Mouse (Mus musculus) intestine, postnatal 0 days (tissue): ENCODE results near the gene Cd93. TPM values are rescaled to one million over a fixed set of nuclear protein-coding genes. Genes with fewer than 3 reads are reported as not detected.

Experiments
- ATAC-seq: fragments of 200-750 bp; cut with Nextera tagmentation; 2 replicates; pipeline ENCODE4 v1.8.0; 2017; ENCODE audit warnings: mild to moderate bottlenecking, moderate TSS enrichment, moderate library complexity
- H3K27ac ChIP-seq: fragments of 300-500 bp; sonication (generic); 2 replicates; pipeline ENCODE4 v1.5.1; 2014; ENCODE audit warnings: mild to moderate bottlenecking, low read depth, low read length, moderate library complexity
- H3K27me3 ChIP-seq: fragments of 300-500 bp; sonication (generic); replicated peaks from 2 replicates; pipeline ENCODE4 v1.6.1; 2014; ENCODE audit warnings: low read length, mixed read lengths; ENCODE audit not compliant: control insufficient read depth, insufficient read depth
- H3K36me3 ChIP-seq: fragments of 300-500 bp; sonication (generic); 2 replicates; pipeline ENCODE4 v1.6.1; 2014; ENCODE audit warnings: mild to moderate bottlenecking, moderate library complexity; ENCODE audit not compliant: control insufficient read depth, insufficient read depth
- H3K4me1 ChIP-seq: fragments of 300-500 bp; sonication (generic); replicated peaks from 2 replicates; pipeline ENCODE4 v1.6.1; 2014; ENCODE audit warnings: antibody characterized with exemption, low read length, mixed read lengths; ENCODE audit not compliant: control insufficient read depth, insufficient read depth
- H3K4me2 ChIP-seq: fragments of 300-500 bp; sonication (generic); replicated peaks from 2 replicates; pipeline ENCODE4 v1.6.1; 2014; ENCODE audit warnings: low read depth, mild to moderate bottlenecking, moderate library complexity
- H3K4me3 ChIP-seq: fragments of 300-500 bp; sonication (generic); 2 replicates; pipeline ENCODE4 v1.5.1; 2014; ENCODE audit warnings: low read depth, low read length
- H3K9ac ChIP-seq: fragments of 300-500 bp; sonication (generic); 2 replicates; pipeline ENCODE4 v1.6.1; 2014; ENCODE audit warnings: mild to moderate bottlenecking, low read depth, low read length
- H3K9me3 ChIP-seq: fragments of 300-500 bp; sonication (generic); 2 replicates; pipeline ENCODE4 v1.6.1; 2016; ENCODE audit warnings: mixed run types; ENCODE audit not compliant: control insufficient read depth
- CTCF ChIP-seq: sonication (generic); IDR thresholded peaks from 2 replicates; pipeline ENCODE4 v1.5.1; 2016; ENCODE audit warnings: low read depth, mild to moderate bottlenecking, control low read depth, antibody characterized with exemption, moderate library complexity
- WGBS: fragments of 180-500 bp; shearing (Covaris S2); extraction: QIAGEN DNeasy Blood & Tissue Kit; methylation state at CpG from one replicate; pipeline ENCODE4 v1.1.7; 2014; 5-methylcytosine and 5-hydroxymethylcytosine counted together
- polyA plus RNA-seq: library from polyadenylated mRNA; unstranded; fragments of >200 nt; fragmentation: Nextera tagmentation; extraction: Ambion mirVana; gene quantifications from 2 replicates; pipeline ENCODE4 v1.2.1, GENCODE M21; 2015

Cd93 gene
- polyA plus RNA-seq, 1 experiment from 2014 or later = 4.8 TPM

DNA sequence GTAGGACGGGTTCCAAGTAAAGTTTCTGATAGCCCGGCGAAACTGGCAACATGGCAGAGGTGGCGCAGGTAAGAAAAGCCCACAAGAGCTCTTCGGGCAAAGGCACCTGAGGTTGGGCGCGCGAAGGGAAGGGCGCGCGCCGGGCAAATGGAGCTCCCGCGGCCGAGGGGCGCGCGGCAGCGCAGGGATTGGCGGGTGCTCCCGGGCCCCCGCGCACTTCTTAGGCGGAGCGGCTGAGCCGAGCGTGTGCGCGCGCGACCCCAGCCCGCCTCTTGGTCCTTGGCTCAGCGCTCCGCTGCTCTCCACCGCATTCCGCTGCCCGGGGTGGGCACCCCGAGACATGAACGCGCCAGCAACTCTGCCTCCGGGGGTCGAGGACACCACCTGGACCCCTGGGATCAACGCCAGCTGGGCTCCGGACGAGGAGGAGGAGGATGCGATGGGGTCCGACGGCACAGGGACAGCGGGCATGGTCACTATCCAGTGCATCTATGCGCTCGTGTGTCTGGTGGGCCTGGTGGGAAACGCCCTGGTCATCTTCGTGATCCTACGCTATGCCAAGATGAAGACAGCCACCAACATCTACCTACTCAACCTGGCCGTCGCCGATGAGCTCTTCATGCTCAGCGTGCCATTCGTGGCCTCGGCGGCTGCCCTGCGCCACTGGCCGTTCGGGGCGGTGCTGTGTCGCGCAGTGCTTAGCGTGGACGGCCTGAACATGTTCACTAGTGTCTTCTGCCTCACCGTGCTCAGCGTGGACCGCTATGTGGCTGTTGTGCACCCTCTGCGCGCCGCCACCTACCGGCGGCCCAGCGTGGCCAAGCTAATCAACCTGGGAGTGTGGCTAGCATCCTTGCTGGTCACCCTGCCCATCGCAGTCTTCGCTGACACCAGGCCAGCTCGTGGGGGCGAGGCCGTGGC, 48.0 kb downstream of the Cd93 start, which contains the start of gene Sstr4:
Gene Sstr4, plus strand, starts transcription at position 214 of the 921 bp plus-strand sequence.
- Histone ChIP-seq H3K9ac (peak within 1 kb of the TSS; percentile 34), H3K27ac (no peak within 1 kb of the TSS), H3K4me1 (peaks cover 11% of the 10 kb centered on the region; the same call in 1 of the 2 replicates), H3K4me3 (peak within 1 kb of the TSS; percentile 47), H3K27me3 (peaks cover 7% of the 10 kb centered on the region), H3K36me3 (no peaks in the 10 kb centered on the region), H3K9me3 (no peaks in the 10 kb centered on the region), H3K4me2 (peak within 1 kb of the TSS; percentile 90)
- whole genome bisulfite sequencing = 4% methylated on average over 80 of the region's 83 CpGs
- peak; percentile 72 for ATAC-seq
- TF ChIP-seq CTCF = peak; percentile 87

DNA sequence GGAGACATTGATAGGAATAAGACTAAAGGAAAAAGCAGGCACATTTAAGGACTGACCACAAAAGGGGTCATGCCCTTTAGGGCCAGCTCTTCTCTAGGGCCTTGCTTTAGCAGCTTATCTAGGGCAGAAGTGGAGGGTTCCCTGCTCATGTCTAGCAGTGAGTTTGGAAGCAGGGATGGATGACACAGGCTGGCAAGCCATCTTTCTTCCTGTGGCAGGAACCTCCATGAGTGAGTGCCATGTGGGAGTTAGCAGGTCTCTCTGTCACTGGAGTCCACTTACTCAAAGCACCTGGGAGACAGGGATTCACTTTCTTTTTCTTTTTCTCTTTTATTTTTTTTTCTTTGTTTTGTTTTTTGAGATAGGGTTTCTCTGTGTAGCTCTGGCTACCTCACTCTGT, 49.5 kb downstream of the Cd93 start:
- Histone ChIP-seq H3K9ac (no peak overlapping the region), H3K4me1 (peaks cover 11% of the 10 kb centered on the region; the same call in 1 of the 2 replicates), H3K4me2 (no peak overlapping the region), H3K36me3 (no peaks in the 10 kb centered on the region), H3K27ac (peak overlapping the region; percentile 35; the same call in 1 of the 2 replicates), H3K4me3 (no peak overlapping the region), H3K9me3 (no peaks in the 10 kb centered on the region), H3K27me3 (peaks cover 7% of the 10 kb centered on the region)
- ATAC-seq = no peak
- no peak for TF ChIP-seq CTCF

DNA sequence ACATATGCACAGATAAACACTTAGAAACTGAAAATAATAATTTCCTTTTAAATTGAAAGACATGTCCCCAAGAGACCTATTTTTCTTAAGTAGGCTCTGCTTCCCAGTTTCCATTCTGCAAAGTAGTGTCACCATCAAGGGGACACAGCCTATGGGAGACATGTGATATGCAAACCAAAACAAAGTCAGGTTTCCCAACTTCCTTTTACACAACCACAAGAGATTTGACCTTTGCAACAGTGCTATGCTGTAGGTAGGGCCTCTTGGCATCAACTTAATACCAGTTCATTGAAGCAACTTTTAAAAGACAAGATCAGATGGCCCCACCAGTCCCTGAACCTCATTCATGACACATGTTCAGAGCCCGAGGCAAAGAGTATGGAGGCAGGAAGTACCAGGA, 50.2 kb downstream of the Cd93 start:
- no peak overlapping the region for H3K4me3 ChIP-seq
- peak; percentile 71 for ATAC-seq
- 0 out of 2 replicates have a peak, but pooled peaks cover 8% of the 10 kb centered on the region for H3K4me1 ChIP-seq
- H3K4me2 ChIP-seq = no peak overlapping the region
- no peaks in the 10 kb centered on the region for H3K36me3 ChIP-seq
- no peaks in the 10 kb centered on the region for H3K9me3 ChIP-seq
- peaks cover 7% of the 10 kb centered on the region for H3K27me3 ChIP-seq
- peak overlapping the region; percentile 35; the same call in 1 of the 2 replicates for H3K27ac ChIP-seq
- H3K9ac ChIP-seq = no peak overlapping the region
- WGBS = 45% methylated on average over 1 of the region's 1 CpGs
- TF ChIP-seq CTCF = no peak

DNA sequence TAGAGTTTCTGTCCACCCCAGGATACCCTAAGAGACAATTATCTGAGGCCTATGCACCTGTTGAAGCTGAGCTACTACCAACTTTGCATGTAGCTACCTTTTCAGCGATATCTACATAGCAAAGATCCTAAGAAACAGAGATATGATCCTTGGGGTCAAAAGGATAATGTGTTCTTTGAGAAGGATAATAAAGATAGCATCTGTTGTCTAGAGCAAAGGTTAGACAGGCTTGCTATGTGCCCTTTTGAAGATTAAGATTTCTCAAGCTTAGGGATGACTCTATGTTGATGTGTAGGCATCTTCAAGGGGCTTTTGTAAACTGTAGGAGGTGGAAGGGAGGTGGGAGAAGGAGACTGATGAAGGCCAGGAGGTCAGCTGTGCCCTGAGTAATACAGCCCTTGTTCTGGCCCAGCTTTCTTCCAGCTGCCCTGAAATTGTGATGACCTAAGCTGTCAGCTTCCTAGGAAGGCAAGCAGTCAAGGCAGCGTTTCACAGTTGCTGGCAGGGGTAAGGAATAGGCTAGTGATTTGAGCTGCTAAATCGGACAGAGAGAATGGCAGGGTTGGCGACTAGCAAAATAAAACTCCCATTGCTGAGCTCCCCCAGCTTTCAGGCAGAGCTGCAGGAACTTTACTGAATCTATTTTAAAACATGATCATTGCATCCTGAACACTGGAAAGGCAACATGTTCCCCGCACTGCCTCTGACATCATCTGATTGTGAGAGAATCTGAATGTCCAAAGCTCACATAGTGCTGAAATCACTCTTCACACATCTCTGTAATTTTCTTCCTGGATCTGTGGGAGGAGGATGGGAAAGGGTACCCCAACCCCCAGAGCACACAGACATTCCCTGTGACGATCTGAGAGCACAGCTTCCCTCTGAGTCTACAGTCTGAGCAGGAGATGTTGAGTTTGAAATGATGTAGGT, 55.4 kb downstream of the Cd93 start:
- Histone ChIP-seq H3K36me3 (no peaks in the 10 kb centered on the region), H3K4me1 (no peaks in the 10 kb centered on the region), H3K27me3 (no peaks in the 10 kb centered on the region), H3K4me3 (no peak overlapping the region), H3K9me3 (no peaks in the 10 kb centered on the region), H3K27ac (peak overlapping the region; percentile 50; the same call in 1 of the 2 replicates), H3K9ac (no peak overlapping the region), H3K4me2 (no peak overlapping the region)
- ATAC-seq = peak; percentile 79; the same call in 1 of the 2 replicates
- WGBS = 45% methylated on average over 6 of the region's 6 CpGs
- no peak for TF ChIP-seq CTCF

DNA sequence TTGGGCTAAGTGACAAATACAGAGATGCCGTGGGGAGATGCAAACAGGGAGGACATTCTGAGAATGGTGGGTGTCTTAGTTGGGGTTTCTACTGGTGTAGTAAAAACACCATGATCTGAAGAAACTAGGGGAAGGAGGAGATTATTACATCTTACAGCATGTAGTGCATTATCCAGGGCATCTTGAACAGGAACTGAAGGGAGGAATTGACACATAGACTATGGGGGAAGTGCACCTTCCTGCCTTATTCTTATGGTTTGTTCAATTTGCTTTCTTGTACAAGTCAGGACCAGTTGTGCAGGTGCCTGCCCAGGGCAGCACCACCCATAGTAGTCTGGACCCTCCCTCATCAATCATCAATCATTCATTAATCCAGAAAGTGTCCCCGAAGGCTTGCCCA, 56.4 kb downstream of the Cd93 start:
- no peak for TF ChIP-seq CTCF

More for the DNA sequence above, 56.4 kb downstream of the Cd93 start:
- no peak overlapping the region for H3K9ac ChIP-seq
- no peaks in the 10 kb centered on the region for H3K36me3 ChIP-seq
- WGBS = 71% methylated on average over 2 of the region's 2 CpGs
- no peak overlapping the region for H3K27ac ChIP-seq
- H3K4me1 ChIP-seq = no peaks in the 10 kb centered on the region
- no peak for ATAC-seq
- no peak overlapping the region for H3K4me3 ChIP-seq
- H3K9me3 ChIP-seq = no peaks in the 10 kb centered on the region
- H3K4me2 ChIP-seq = no peak overlapping the region
- no peaks in the 10 kb centered on the region for H3K27me3 ChIP-seq

Other genes with a start within 250 kb of the Cd93 start
- gene Sstr4, start 48.2 kb downstream of the Cd93 start, polyA plus RNA-seq = 0.78 and 1.1 TPM in 2 replicates
- 18.1 and 18.3 TPM in 2 replicates for gene Thbd, start 35.4 kb downstream of the Cd93 start, polyA plus RNA-seq
- gene Nxt1, start 229.0 kb upstream of the Cd93 start, polyA plus RNA-seq = 35.6 and 35.9 TPM in 2 replicates
- 14.9 and 16.6 TPM in 2 replicates for gene Gzf1, start 237.5 kb upstream of the Cd93 start, polyA plus RNA-seq